ENCODE assay signal across 8 mouse cellular contexts in genomic region chr15:99796066-99796465, GRCm38 (mm10). TPM values are rescaled to one million over a fixed set of nuclear protein-coding genes. Genes with fewer than 3 reads are reported as not detected.
DNase-seq lines count a peak whose midpoint lies in the region; ATAC-seq and TF ChIP-seq lines count a peak whose summit lies in the region.
"Had no signal": no experiment of that assay in that cellular context is flagged by ENCODE, and none has a peak within 500 bp of the region (broad histone marks: within the 10 kb centered on the region; RNA-seq: fewer than 3 reads in every experiment).

No protein-coding gene starts in this region.

- no peaks in the 10 kb centered on the region for H3K27me3 ChIP-seq in intestine, postnatal 0 days (replicated peaks; ENCODE audit: control insufficient read depth, insufficient read depth, low read length)
- H3K27me3 ChIP-seq in intestine, embryonic 15.5 days (replicated peaks): no peaks in the 10 kb centered on the region
- no peaks in the 10 kb centered on the region for H3K27me3 ChIP-seq in neural tube, embryonic 15.5 days (replicated peaks)
- H3K27me3 ChIP-seq in midbrain, embryonic 11.5 days (ENCODE audit: control insufficient read depth, insufficient read depth, low read length): no peaks in the 10 kb centered on the region

- H3K27ac ChIP-seq in intestine, postnatal 0 days (ENCODE audit: low read depth, low read length): no peak overlapping the region
- no peak overlapping the region for H3K27ac ChIP-seq in intestine, embryonic 15.5 days
- H3K27ac ChIP-seq in neural tube, embryonic 15.5 days (replicated peaks): peak overlapping the region; percentile 77
- no peak overlapping the region for H3K27ac ChIP-seq in midbrain, embryonic 11.5 days (ENCODE audit: low read depth, low read length)

- peaks cover 82% of the 10 kb centered on the region for H3K36me3 ChIP-seq in intestine, postnatal 0 days (ENCODE audit: control insufficient read depth, insufficient read depth)
- peaks cover 50% of the 10 kb centered on the region for H3K36me3 ChIP-seq in intestine, embryonic 15.5 days
- H3K36me3 ChIP-seq in neural tube, embryonic 15.5 days: peaks cover 25% of the 10 kb centered on the region; the same call in 1 of the 2 replicates
- no peaks in the 10 kb centered on the region for H3K36me3 ChIP-seq in midbrain, embryonic 11.5 days (ENCODE audit: control insufficient read depth, insufficient read depth, low read length)

- H3K4me2 ChIP-seq in intestine, postnatal 0 days (replicated peaks; ENCODE audit: low read depth): no peak overlapping the region
- H3K4me2 ChIP-seq in intestine, embryonic 15.5 days (replicated peaks): no peak overlapping the region
- no peak overlapping the region for H3K4me2 ChIP-seq in neural tube, embryonic 15.5 days
- H3K4me2 ChIP-seq in midbrain, embryonic 11.5 days: no peak overlapping the region
- H3K4me2 ChIP-seq: heart, embryonic 11.5 days had no signal

- H3K4me1 ChIP-seq in intestine, postnatal 0 days (replicated peaks; ENCODE audit: control insufficient read depth, insufficient read depth, low read length): no peaks in the 10 kb centered on the region; the same call in 1 of the 2 replicates
- H3K4me1 ChIP-seq in intestine, embryonic 15.5 days (replicated peaks): no peaks in the 10 kb centered on the region
- H3K4me1 ChIP-seq in neural tube, embryonic 15.5 days: peaks cover 29% of the 10 kb centered on the region
- H3K4me1 ChIP-seq in midbrain, embryonic 11.5 days (ENCODE audit: control insufficient read depth, insufficient read depth, low read length): no peaks in the 10 kb centered on the region

- WGBS in intestine, postnatal 0 days: 78% methylated on average over 3 of the region's 3 CpGs
- WGBS in intestine, embryonic 15.5 days: 79% methylated on average over 3 of the region's 3 CpGs
- 90% methylated on average over 3 of the region's 3 CpGs for WGBS in neural tube, embryonic 15.5 days
- WGBS in midbrain, embryonic 11.5 days: 91% methylated on average over 3 of the region's 3 CpGs

- no peak for ATAC-seq in intestine, postnatal 0 days
- no peak for ATAC-seq in intestine, embryonic 15.5 days
- no peak for ATAC-seq in neural tube, embryonic 15.5 days (ENCODE audit: low FRiP score)
- no peak for ATAC-seq in midbrain, embryonic 11.5 days (ENCODE audit: low FRiP score)

- H3K9ac ChIP-seq in intestine, postnatal 0 days (ENCODE audit: low read depth, low read length): no peak overlapping the region
- no peak overlapping the region for H3K9ac ChIP-seq in intestine, embryonic 15.5 days
- no peak overlapping the region for H3K9ac ChIP-seq in neural tube, embryonic 15.5 days (replicated peaks)
- H3K9ac ChIP-seq in midbrain, embryonic 11.5 days (ENCODE audit: low read length): no peak overlapping the region

- peak; percentile 59 for TF ChIP-seq CTCF in intestine, postnatal 0 days (IDR thresholded peaks at IDR 0.05; ENCODE audit: low read depth)

- no peaks in the 10 kb centered on the region for H3K9me3 ChIP-seq in intestine, postnatal 0 days (ENCODE audit: control insufficient read depth)
- H3K9me3 ChIP-seq in intestine, embryonic 15.5 days: no peaks in the 10 kb centered on the region
- H3K9me3 ChIP-seq in neural tube, embryonic 15.5 days (replicated peaks): no peaks in the 10 kb centered on the region
- H3K9me3 ChIP-seq in midbrain, embryonic 11.5 days (ENCODE audit: control insufficient read depth, low read length): no peaks in the 10 kb centered on the region

- peak; percentile 30 for DNase-seq in retina, postnatal 1 day
- no peak for DNase-seq in retina, embryonic 14.5 days (ENCODE audit: low spot score)
- peak; percentile 81 for DNase-seq in R1 (ENCODE audit: low read depth, low spot score)
- no peak for DNase-seq in midbrain, embryonic 11.5 days (ENCODE audit: low spot score, missing footprints)

- no peak overlapping the region for H3K4me3 ChIP-seq in intestine, postnatal 0 days (ENCODE audit: low read depth, low read length)
- H3K4me3 ChIP-seq in intestine, embryonic 15.5 days (replicated peaks): no peak overlapping the region
- no peak overlapping the region for H3K4me3 ChIP-seq in neural tube, embryonic 15.5 days (replicated peaks)
- H3K4me3 ChIP-seq in midbrain, embryonic 11.5 days (ENCODE audit: low read depth, low read length): no peak overlapping the region

RNA-seq across cellular contexts. Expression of gene Cers5, which starts 23.4 kb away (rescaled TPM):
- polyA plus RNA-seq in intestine, postnatal 0 days (2015; fragmentation: Nextera tagmentation; extraction: Ambion mirVana): 18.7 and 19.2 TPM in 2 replicates
- polyA plus RNA-seq in intestine, embryonic 15.5 days (2015; fragmentation: Nextera tagmentation; extraction: Ambion mirVana): 48.1 and 49.5 TPM in 2 replicates
- polyA plus RNA-seq in neural tube, embryonic 15.5 days (2015; fragmentation: Nextera tagmentation; extraction: Ambion mirVana): 82.2 and 92.1 TPM in 2 replicates
- 57.8 and 59.6 TPM in 2 replicates for polyA plus RNA-seq in midbrain, embryonic 11.5 days (2014; fragmentation: Nextera tagmentation; extraction: Ambion mirVana)

Comparison
In these comparisons a context has a peak if more than half of its experiments do, and no peak if none do; other contexts are left out.
1. DNase-seq: peak in retina, postnatal 1 day (single experiment) and R1 (single experiment); none in retina, embryonic 14.5 days (single experiment) and midbrain, embryonic 11.5 days (single experiment).